Mouse (Mus musculus) liver, embryonic 14.5 days (tissue): ENCODE measurements at regions not wholly inside any gene's neighbourhood (a gene's known extent, or its start where the extent isn't known, plus 50 kb on each side); places are given as distances from the start of the nearest gene placed in this dataset.
"Not testable (repeated sequence)": the region's sequence is repeated elsewhere in the genome, so short reads cannot be mapped to it uniquely, and the experiment has no call there.

ENCODE experiments used
- ATAC-seq: fragments of 200-750 bp; cut with Nextera tagmentation; 2 replicates; pipeline ENCODE4 v1.8.0; 2017; ENCODE audit warnings: moderate number of reproducible peaks, mild to moderate bottlenecking, moderate library complexity; ENCODE audit not compliant: insufficient read depth
- DNase-seq, 3 experiments: peaks; one replicate each; pipeline ENCODE4 v3.0.0-alpha.2; 2012 to 2013; ENCODE audit warnings: low read depth in 3 of 3, low spot score in 3 of 3
- H3K27ac ChIP-seq: fragments of 300-500 bp; sonication (generic); 2 replicates; pipeline ENCODE4 v1.5.1; 2014; ENCODE audit warnings: moderate library complexity, mild to moderate bottlenecking, control low read depth, inconsistent platforms
- H3K27me3 ChIP-seq: fragments of 300-500 bp; sonication (generic); 2 replicates; pipeline ENCODE4 v1.6.1; 2014; ENCODE audit warnings: mild to moderate bottlenecking, low read length, moderate library complexity; ENCODE audit not compliant: control insufficient read depth, insufficient read depth
- H3K36me3 ChIP-seq: fragments of 300-500 bp; sonication (generic); replicated peaks from 2 replicates; pipeline ENCODE4 v1.6.1; 2014; ENCODE audit warnings: low read depth; ENCODE audit not compliant: control insufficient read depth, insufficient read depth
- H3K4me1 ChIP-seq, 2 experiments: fragments of 200-500 bp in 1 of 2; fragments of 300-500 bp in 1 of 2; sonication (generic) in 1 of 2; replicated peaks; 2 replicates each; pipeline ENCODE4 v1.6.1; 2012 to 2014; ENCODE audit warnings: antibody characterized with exemption in 1 of 2, inconsistent platforms in 1 of 2, low read length in 1 of 2; ENCODE audit not compliant: control insufficient read depth in 2 of 2, insufficient read depth in 2 of 2
- H3K4me2 ChIP-seq: fragments of 300-500 bp; sonication (generic); 2 replicates; pipeline ENCODE4 v1.6.1; 2014; ENCODE audit warnings: low read depth, mild to moderate bottlenecking, control low read depth, moderate library complexity
- H3K4me3 ChIP-seq, 2 experiments: fragments of 200-500 bp in 1 of 2; fragments of 300-500 bp in 1 of 2; sonication (generic) in 1 of 2; 2 replicates each; pipeline ENCODE4 v1.5.1; 2012 to 2014; ENCODE audit warnings: low read depth in 2 of 2, low read length in 2 of 2, mild to moderate bottlenecking in 2 of 2, control low read depth in 1 of 2, inconsistent platforms in 1 of 2, moderate library complexity in 1 of 2; ENCODE audit not compliant: insufficient read depth in 1 of 2
- H3K9ac ChIP-seq: fragments of 300-500 bp; sonication (generic); replicated peaks from 2 replicates; pipeline ENCODE4 v1.6.1; 2014; ENCODE audit warnings: mild to moderate bottlenecking, control low read depth, moderate library complexity
- H3K9me3 ChIP-seq: fragments of 300-500 bp; sonication (generic); 2 replicates; pipeline ENCODE4 v1.6.1; 2016; ENCODE audit warnings: low read length, mixed read lengths; ENCODE audit not compliant: control insufficient read depth
- CTCF ChIP-seq: IDR thresholded peaks from 2 replicates; pipeline ENCODE4 v1.5.1; 2016; ENCODE audit warnings: antibody characterized with exemption, low read depth, control low read depth
- EP300 ChIP-seq: IDR thresholded peaks from 2 replicates; pipeline ENCODE4 v1.6.1; 2016; ENCODE audit warnings: antibody characterized with exemption, low read depth
- WGBS: fragments of 180-500 bp; shearing (Covaris S2); extraction: QIAGEN DNeasy Blood & Tissue Kit; methylation state at CpG from one replicate; pipeline ENCODE4 v1.1.7; 2014; ENCODE audit not compliant: insufficient replicate concordance; 5-methylcytosine and 5-hydroxymethylcytosine counted together

GRCm38 (mm10) chr13:19204669-19205068 is 190.9 kb downstream of the Stard3nl start:
- Histone ChIP-seq H3K4me3 (no peak overlapping the region), H3K27me3 (no peaks in the 10 kb centered on the region), H3K27ac (no peak overlapping the region), H3K36me3 (no peaks in the 10 kb centered on the region), H3K9me3 (no peaks in the 10 kb centered on the region), H3K4me1 (peaks cover 0 to 4% of the 10 kb centered on the region in 2 experiments; a peak in 1 of 4 replicates), H3K4me2 (no peak overlapping the region), H3K9ac (no peak overlapping the region)
- TF ChIP-seq EP300 (no peak), CTCF (no peak)
- no peak for ATAC-seq
- no peak for DNase-seq
- WGBS, result 73% methylated on average over 1 of the region's 1 CpGs

GRCm38 (mm10) chr13:19202320-19202719 is 193.3 kb downstream of the Stard3nl start:
- H3K9me3 ChIP-seq, DNase-seq, ATAC-seq, H3K4me2 ChIP-seq, H3K27ac ChIP-seq, H3K9ac ChIP-seq, H3K4me1 ChIP-seq, H3K27me3 ChIP-seq, H3K36me3 ChIP-seq, H3K4me3 ChIP-seq: not testable (repeated sequence)
- WGBS, result 78% methylated on average over 7 of the region's 7 CpGs
